Mouse (Mus musculus) megakaryocyte, embryonic 14.5 days (primary cell): ENCODE measurements at regions not wholly inside any gene's neighbourhood (a gene's known extent, or its start where the extent isn't known, plus 50 kb on each side); places are given as distances from the start of the nearest gene placed in this dataset.

ENCODE experiments used
- FLI1 ChIP-seq: IDR thresholded peaks from 2 replicates; pipeline ENCODE4 v1.6.1; 2012; ENCODE audit warnings: low read length, inconsistent platforms, mixed read lengths
- GATA1 ChIP-seq: IDR thresholded peaks from 3 replicates; pipeline ENCODE4 v1.6.1; 2012; ENCODE audit warnings: mixed read lengths, low read length, inconsistent platforms, borderline replicate concordance

- no peak for TF ChIP-seq GATA1
- TF ChIP-seq FLI1, result no peak
Measured at GRCm38 (mm10) chr19:56065730-56066129, 221.2 kb upstream of the Habp2 start.
